Mouse (Mus musculus): ENCODE data around the gene Zbtb48.
"Not testable (repeated sequence)": the region's sequence is repeated elsewhere in the genome, so short reads cannot be mapped to it uniquely, and the experiment has no call there.

Zbtb48 gene

DNA sequence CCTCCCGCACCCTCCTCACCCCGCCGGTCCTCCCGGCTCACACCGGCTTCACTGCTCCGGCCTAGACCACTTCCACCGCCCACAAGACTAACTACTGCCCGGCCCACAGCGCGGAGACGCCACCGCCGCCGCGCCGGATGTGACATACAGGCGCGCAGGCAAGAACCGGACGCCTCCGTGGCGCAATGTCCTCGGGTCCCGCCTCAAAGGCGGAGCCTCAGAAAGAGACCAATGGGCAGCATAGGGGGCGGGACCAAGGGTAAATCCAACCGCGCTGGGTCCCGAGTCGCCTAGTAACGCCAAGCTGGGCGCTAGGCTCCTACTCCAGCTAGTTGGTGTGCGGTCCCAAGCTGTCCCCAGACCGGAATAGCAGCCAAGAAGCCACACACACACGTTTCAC is at the start of gene Zbtb48:
TSS of gene Zbtb48 (minus strand) at position 148 of the 400 bp plus-strand sequence.
- DNase-seq (ENCODE audit: low spot score) = peak; percentile 94

GRCm38 (mm10) chr4:152077191-152077590 is 49.7 kb upstream of the Zbtb48 start:
- no peak for DNase-seq (ENCODE audit: low spot score)

- DNase-seq (ENCODE audit: low spot score) = no peak
Measured at GRCm38 (mm10) chr4:152074548-152074947, 47.1 kb upstream of the Zbtb48 start.

DNA sequence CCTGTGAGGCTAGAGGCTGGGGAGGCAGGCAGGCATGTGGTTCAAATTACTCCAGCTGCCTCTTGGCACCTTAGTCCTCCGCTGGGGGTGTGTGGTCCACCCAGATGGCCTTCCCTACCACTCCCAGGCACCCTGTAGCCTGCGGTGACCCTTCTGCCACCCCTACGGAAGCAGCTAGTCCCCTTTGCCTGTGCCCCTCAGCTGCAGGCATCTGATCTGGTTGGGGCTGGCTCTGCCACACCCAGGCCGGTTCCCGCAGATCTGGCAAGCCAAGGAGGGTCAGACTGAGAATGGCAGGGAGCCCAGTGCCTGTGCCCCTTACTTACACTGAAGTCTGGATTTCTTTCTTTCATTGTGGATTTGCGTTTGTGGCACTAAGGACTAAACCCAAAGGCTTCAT is 46.2 kb upstream of the Zbtb48 start:
- DNase-seq (ENCODE audit: low spot score) = no peak

GRCm38 (mm10) chr4:152072655-152073054 is 45.2 kb upstream of the Zbtb48 start:
- DNase-seq (ENCODE audit: low spot score) = no peak

- DNase-seq (ENCODE audit: low spot score) = peak; percentile 67
Measured at GRCm38 (mm10) chr4:152072121-152072601, 44.7 kb upstream of the Zbtb48 start, which contains the start of gene Plekhg5. TSS of gene Plekhg5 (plus strand) at chr4:152072498.

DNA sequence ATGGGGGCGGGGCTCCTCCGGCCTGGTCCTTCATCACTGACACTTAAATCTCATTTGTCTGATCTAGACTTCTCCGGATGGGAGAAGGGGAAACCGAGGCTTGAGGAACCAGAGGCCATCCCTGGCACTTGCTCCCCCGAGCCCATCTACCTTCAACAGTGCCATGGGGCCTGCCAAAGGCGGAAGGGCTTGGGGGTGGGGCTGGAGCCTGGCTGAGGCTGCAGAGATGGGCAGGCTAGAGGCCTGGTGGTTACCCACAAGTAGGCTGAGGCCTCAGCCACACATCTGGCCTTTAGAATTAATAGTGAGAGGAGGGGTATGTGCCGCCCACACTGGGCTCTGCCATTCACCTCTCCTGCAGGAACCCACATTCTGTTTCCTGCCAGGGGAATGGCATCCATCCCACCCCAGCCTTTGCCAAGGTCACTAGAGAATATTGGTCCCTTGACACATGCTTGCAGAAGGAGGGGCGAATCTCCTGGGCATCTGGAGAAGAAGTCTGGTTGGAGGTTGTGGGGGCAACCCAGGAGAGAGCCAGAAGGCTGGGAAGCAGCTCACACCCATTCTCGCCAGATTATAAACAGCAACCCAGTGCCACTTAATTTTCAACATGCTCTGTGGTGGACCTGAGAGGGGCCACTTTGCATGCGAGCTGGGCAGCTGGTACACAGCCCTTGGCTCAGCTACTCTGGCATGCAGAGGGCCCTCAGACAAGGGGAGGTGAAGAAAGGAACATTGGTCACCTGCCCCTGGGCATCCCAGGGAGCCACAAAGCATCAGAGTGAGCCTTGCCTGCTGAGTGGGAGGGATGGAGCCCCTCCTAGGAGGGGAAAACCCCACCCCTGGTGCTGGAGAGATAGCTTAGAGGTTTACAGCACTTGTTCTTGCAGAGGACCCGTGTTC is 43.3 kb upstream of the Zbtb48 start:
- DNase-seq (ENCODE audit: low spot score) = no peak

DNA sequence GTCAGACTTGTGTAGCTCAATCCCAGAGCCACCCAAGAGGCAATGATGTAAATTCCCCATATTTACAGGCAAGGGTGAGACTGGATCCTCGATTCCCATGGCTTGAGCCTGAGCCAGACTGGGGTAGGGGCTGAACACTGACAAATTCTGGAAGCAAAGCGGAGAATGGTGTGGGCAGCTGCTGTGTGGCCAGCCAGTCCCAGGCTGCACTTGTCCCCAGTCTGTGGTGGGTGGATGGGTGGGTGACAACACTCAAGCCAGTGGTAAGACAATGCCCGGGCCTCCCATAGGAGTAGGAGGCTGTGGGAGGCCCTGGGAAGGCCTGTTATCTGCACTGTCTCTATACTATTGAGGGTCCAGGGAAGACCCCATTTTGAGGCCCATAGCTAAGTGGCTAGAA is 41.8 kb upstream of the Zbtb48 start:
- DNase-seq (ENCODE audit: low spot score) = no peak

- DNase-seq (ENCODE audit: low spot score) = no peak
Measured at GRCm38 (mm10) chr4:152068166-152068724, 40.8 kb upstream of the Zbtb48 start.

DNA sequence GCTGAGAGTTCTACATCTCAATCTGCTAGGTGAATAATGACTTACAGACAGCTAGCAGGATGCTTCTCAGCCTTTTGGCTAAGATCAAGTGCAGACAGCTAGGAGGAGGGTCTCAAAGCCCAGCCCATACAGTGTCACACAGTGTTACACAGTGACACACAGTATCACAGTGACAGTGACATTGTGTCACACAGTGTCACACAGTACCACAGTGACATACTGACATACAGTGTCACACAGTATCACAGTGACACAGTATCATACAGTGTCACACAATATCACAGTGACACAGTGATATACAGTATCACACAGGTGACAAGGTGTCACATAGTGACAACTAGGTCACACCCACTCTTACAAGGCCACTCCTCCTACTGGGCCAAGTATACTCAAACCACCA is 39.8 kb upstream of the Zbtb48 start:
- no peak for DNase-seq (ENCODE audit: low spot score)

GRCm38 (mm10) chr4:152062390-152063110 is 35.1 kb upstream of the Zbtb48 start:
- DNase-seq (ENCODE audit: low spot score) = no peak

DNA sequence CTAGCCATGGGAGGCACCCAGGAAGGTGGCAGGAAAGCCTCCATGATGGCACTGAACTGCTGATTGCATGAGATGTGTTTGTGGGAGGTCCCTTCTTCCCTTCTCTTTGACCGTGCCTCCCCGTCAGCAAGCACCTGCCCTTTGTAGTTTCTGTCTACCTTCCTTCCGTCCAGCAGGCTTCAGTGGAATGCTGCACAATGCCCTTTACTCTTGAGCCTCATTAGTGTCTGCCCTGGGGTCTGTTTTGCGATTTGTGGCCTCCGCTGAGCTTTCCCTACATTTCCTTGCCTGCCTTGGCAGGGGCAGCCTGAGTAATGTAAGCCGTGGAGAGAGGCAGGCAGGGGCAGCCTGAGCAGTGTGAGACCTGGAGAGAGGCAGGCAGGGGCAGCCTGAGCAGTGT is 17.1 kb upstream of the Zbtb48 start:
- DNase-seq (ENCODE audit: low spot score) = no peak

GRCm38 (mm10) chr4:152043171-152043570 is 15.7 kb upstream of the Zbtb48 start:
- DNase-seq (ENCODE audit: low spot score) = no peak

- DNase-seq (ENCODE audit: low spot score) = no peak
Measured at GRCm38 (mm10) chr4:152041924-152042641, 14.6 kb upstream of the Zbtb48 start.

DNA sequence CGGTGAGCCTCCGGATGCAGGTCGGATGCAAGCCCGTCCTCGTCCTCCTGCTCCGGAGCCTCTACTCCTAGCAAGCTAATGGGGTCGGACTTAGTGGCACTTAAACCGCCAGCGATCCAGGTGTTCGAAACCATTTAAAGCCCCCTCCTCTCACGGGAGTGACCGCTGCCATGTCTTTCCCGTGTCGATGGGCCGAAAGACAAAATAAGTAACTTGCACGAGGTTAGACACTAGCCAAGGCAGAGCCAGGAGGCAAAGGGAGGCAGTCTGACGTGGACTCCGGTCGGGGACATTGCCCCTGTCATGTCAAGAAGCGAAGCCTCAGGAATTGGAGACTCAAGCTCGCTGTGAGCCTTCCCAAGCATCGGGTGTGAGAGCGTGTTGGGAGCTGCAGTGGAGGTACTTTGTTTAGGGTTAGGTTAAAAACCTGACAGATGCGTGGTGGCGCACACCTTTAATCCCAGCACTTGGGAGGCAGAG is 12.4 kb upstream of the Zbtb48 start:
- DNase-seq (ENCODE audit: low spot score) = no peak

DNA sequence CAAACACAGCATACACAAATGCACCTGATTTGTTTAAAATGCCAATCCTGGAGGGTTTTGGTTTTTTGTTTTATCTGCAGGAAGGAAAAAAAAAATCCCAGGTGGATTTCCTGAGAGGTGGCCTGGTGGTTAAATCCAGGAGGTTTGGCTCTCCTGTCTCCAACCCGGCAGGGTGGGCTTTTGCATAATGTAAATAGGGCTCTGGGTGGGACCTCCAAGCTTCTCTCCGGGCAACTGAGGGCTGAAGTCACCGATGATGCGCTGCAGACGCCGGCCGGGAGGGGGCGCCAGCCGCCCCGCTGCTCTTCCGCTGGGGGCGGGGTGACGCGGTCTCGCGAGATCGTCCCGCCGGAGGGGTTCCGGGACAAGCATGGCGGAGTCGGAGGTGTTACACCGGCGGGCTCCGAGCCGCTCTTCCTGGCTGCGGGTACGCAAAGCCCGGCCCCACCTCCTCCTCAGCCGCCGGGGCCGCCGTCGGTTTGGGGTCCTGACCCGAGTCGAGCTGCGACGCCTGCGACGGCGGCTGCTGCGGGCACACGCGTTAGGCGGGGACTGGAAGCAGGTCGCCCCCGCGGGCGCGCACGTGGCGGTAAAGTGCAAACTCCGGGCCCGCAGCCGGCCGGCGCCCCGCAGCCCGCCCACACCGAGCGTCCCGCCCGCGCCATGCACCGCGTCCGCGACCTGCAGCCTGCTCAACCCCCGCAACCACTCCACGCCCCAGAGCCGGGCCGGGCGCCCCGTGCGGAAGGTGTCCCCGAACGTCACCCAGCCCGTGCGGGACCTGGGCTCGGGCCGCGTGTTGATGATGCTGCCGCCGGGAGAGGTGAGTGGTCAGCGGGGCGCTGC is 11.7 kb upstream of the Zbtb48 start, which contains the start of gene Nol9:
TSS of gene Nol9 (plus strand) at position 337 of the 846 bp plus-strand sequence.
- peak; percentile 95 for DNase-seq (ENCODE audit: low spot score)

GRCm38 (mm10) chr4:152038225-152038984 is 10.9 kb upstream of the Zbtb48 start, which contains the start of gene Tas1r1:
TSS of gene Tas1r1 (minus strand) at chr4:152038568.
- no peak for DNase-seq (ENCODE audit: low spot score)

- not testable (repeated sequence) for DNase-seq (ENCODE audit: low spot score)
Measured at GRCm38 (mm10) chr4:152036464-152036863, 9.0 kb upstream of the Zbtb48 start.

- no peak for DNase-seq (ENCODE audit: low spot score)
Measured at GRCm38 (mm10) chr4:152032922-152033321, 5.5 kb upstream of the Zbtb48 start.

- DNase-seq (ENCODE audit: low spot score) = no peak
Measured at GRCm38 (mm10) chr4:152029997-152030396, 2.5 kb upstream of the Zbtb48 start.
